Mouse (Mus musculus): ENCODE measurements around the gene Dhrs4.

GRCm38 (mm10) chr14:55470806-55471205 is 7.8 kb upstream of the Dhrs4 start:
- no peak for TF ChIP-seq CTCF (IDR thresholded peaks at IDR 0.05; ENCODE audit: control insufficient read depth, insufficient read depth, insufficient read length)
- TF ChIP-seq MAX (IDR thresholded peaks at IDR 0.05) = no peak
